Mouse (Mus musculus) intestine, embryonic 15.5 days (tissue): Measurements from ENCODE around the gene A930033H14Rik. TPM values are rescaled to one million over a fixed set of nuclear protein-coding genes. Genes with fewer than 3 reads are reported as not detected.

Experiments
- ATAC-seq: fragments of 200-750 bp; cut with Nextera tagmentation; 2 replicates; pipeline ENCODE4 v1.8.0; 2017; ENCODE audit warnings: moderate TSS enrichment, moderate library complexity
- H3K27ac ChIP-seq: fragments of 300-500 bp; sonication (generic); 2 replicates; pipeline ENCODE4 v1.5.1; 2015; ENCODE audit warnings: mild to moderate bottlenecking, inconsistent platforms
- H3K27me3 ChIP-seq: fragments of 300-500 bp; sonication (generic); replicated peaks from 2 replicates; pipeline ENCODE4 v1.6.1; 2015; ENCODE audit warnings: inconsistent platforms
- H3K36me3 ChIP-seq: fragments of 300-500 bp; sonication (generic); 2 replicates; pipeline ENCODE4 v1.6.1; 2015; ENCODE audit warnings: inconsistent platforms
- H3K4me1 ChIP-seq: fragments of 300-500 bp; sonication (generic); replicated peaks from 2 replicates; pipeline ENCODE4 v1.6.1; 2015; ENCODE audit warnings: inconsistent platforms
- H3K4me2 ChIP-seq: fragments of 300-500 bp; sonication (generic); replicated peaks from 2 replicates; pipeline ENCODE4 v1.6.1; 2015; ENCODE audit warnings: mild to moderate bottlenecking, inconsistent platforms
- H3K4me3 ChIP-seq: fragments of 300-500 bp; sonication (generic); replicated peaks from 2 replicates; pipeline ENCODE4 v1.5.1; 2015; ENCODE audit warnings: inconsistent platforms
- H3K9ac ChIP-seq: fragments of 300-500 bp; sonication (generic); 2 replicates; pipeline ENCODE4 v1.6.1; 2015; ENCODE audit warnings: inconsistent platforms
- H3K9me3 ChIP-seq: fragments of 300-500 bp; sonication (generic); 2 replicates; pipeline ENCODE4 v1.6.1; 2016; ENCODE audit warnings: inconsistent platforms
- WGBS: fragments of 180-500 bp; shearing (Covaris S2); methylation state at CpG from one replicate; pipeline ENCODE4 v1.1.7; 2015; 5-methylcytosine and 5-hydroxymethylcytosine counted together
- polyA plus RNA-seq: library from polyadenylated mRNA; unstranded; fragments of >200 nt; fragmentation: Nextera tagmentation; extraction: Ambion mirVana; gene quantifications from 2 replicates; pipeline ENCODE4 v1.2.1, GENCODE M21; 2015

The A930033H14Rik gene
- 1.8 TPM in 2 replicates for polyA plus RNA-seq

DNA sequence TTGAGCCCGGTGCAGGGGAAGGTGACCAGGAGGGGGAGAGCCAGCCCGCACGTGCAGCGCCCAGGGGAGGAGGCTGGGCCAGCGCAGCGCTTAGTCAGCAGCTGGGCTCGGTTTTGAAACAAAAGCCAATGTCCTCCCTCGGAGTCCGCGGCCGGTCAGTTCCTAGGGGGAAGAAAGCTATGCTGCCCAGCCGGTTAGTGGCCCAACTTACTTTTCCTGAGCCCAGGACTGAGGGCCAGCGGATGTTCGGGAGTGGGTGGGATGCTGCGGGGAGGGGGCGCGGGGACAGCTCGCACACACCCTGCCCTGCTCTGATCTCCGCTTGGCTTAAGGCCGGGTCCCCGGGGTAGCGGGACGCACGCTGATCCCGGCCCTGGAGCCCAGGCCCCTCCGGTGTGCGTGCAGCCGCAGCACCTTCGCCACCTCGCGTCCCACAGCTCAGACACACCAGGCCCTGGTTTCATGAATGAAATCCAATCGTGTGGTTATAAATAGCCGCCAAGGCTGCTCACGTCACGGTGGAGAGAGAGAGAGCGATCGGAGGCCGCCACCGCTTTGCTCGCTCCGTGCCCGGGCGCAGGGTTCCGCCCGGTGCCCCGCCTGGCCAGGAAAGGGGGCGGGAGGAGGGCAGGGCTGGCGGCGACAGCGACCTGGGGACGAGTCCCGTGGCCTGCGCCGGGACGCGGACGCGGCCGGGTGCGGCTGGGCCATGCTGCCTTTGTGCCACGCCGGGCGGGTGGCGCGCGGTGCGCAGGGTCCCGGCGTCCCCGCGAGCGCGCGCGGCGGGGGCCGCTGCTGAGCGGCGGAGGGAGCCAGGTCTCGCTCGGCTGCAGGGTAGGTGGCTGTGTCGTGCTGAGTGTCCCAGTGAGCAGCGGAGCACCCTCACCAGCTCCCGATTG, at the start of gene A930033H14Rik:
Gene A930033H14Rik (minus strand): TSS at position 557 of the 899 bp plus-strand sequence.
- ATAC-seq = peak; percentile 95
- WGBS = under 1% methylated on average over 83 of the region's 84 CpGs

DNA sequence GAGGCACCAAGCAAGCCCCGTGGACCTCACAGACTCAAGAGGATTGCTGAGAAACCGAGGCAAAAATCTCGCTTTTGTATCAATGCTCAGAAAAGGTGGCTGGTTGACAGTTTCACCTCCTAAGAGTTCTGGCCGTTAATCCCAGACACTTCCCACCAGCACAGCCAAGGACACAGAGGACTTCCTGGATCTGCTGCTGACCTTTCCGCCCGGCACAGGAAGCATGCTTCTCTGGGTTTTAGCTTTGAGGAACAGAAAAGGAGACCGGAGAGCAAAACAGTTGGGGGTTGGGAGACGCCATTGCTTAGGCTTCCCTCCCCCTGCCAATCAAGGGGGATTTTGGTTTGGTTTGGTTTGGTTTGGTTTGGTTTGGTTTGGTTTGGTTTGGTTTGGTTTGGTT, 47.0 kb upstream of the A930033H14Rik start:
- no peak for ATAC-seq
- H3K36me3 ChIP-seq = no peaks in the 10 kb centered on the region
- H3K27me3 ChIP-seq = no peaks in the 10 kb centered on the region
- H3K27ac ChIP-seq = no peak overlapping the region
- H3K4me3 ChIP-seq = no peak overlapping the region
- WGBS = 90% methylated on average over 8 of the region's 8 CpGs
- no peak overlapping the region for H3K4me2 ChIP-seq
- H3K4me1 ChIP-seq = peaks cover 24% of the 10 kb centered on the region
- H3K9me3 ChIP-seq = no peaks in the 10 kb centered on the region
- no peak overlapping the region for H3K9ac ChIP-seq

More for the DNA sequence above, at the start of gene A930033H14Rik:
- H3K27ac ChIP-seq = peak within 1 kb of the TSS; percentile 99
- H3K4me2 ChIP-seq = peak within 1 kb of the TSS; percentile 85
- peaks cover 16% of the 10 kb centered on the region for H3K4me1 ChIP-seq
- H3K27me3 ChIP-seq = no peaks in the 10 kb centered on the region
- H3K36me3 ChIP-seq = no peaks in the 10 kb centered on the region; the same call in 1 of the 2 replicates
- peak within 1 kb of the TSS; percentile 83 for H3K4me3 ChIP-seq
- no peaks in the 10 kb centered on the region for H3K9me3 ChIP-seq
- peak within 1 kb of the TSS; percentile 94 for H3K9ac ChIP-seq

DNA sequence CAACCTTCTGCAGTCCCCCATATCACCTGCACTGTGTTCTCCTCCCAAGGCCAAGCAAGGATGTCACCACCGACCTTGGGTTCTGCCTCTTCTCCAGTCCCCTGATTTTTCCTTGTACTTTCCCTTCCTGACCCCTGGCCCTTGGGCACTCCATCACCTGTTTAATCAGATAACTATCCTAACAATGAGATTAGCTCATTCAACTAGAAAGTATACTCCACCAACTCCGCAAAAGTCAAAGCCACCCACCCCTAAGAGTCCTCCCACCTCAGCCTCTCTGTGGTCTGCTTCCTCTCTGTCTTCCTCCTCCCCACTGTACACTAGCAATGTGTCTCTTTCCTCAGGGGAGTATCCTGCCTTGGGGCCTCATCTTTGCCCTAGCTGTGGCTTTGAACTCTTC, 46.3 kb upstream of the A930033H14Rik start:
- Histone ChIP-seq H3K36me3 (no peaks in the 10 kb centered on the region), H3K9me3 (no peaks in the 10 kb centered on the region), H3K27me3 (no peaks in the 10 kb centered on the region), H3K4me2 (no peak overlapping the region), H3K4me3 (no peak overlapping the region), H3K4me1 (peaks cover 29% of the 10 kb centered on the region), H3K27ac (no peak overlapping the region), H3K9ac (no peak overlapping the region)
- WGBS = 39% methylated on average over 2 of the region's 2 CpGs
- ATAC-seq = no peak

DNA sequence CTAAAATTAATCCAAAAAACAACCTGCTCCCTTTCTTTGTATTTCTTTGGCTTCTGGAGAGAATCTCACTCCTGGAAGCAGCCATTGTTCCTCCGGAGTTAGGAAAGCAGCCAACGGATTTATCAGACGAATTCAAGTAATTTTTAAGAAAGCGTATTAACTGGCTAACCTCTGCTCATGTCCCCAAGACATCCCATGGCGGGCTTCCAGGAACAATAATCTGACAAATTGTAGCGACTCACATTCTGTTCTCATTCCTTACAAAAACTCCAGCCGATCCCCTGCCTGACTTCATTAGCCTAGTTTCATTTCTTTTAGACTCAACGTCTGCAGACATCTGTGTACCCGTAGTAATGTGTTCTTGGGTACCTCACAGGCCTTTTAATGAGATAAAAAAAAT, 45.7 kb upstream of the A930033H14Rik start:
- Histone ChIP-seq H3K27ac (no peak overlapping the region), H3K4me3 (no peak overlapping the region), H3K4me2 (no peak overlapping the region), H3K9me3 (no peaks in the 10 kb centered on the region), H3K4me1 (peaks cover 31% of the 10 kb centered on the region), H3K9ac (no peak overlapping the region), H3K36me3 (no peaks in the 10 kb centered on the region), H3K27me3 (no peaks in the 10 kb centered on the region)
- WGBS = 51% methylated on average over 9 of the region's 9 CpGs
- ATAC-seq = no peak

DNA sequence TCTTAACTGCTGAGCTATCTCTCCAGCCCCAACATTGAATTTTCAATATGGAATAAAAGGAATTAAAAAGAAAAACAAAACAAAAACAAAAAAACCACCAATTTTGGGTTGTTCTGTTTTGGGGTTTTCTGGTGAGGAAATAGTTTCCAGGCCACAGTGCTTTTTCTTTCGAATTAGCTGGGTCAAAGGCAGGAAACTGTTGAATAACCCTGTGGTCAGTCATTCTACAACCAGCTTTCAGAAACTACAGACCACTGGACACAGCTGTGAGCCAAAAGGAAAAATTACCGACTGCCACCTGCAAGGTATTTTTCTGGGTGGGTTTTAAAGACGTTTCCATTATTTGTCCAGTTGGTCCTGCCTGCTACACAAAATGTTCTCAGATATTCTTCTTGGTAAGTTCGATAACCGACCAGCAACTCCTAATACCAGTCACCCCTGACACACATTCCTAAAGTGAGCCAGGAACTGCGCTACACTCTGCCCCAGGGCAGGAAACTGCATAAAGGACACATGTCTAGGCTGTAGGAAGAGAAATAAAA, 44.8 kb upstream of the A930033H14Rik start:
- no peaks in the 10 kb centered on the region for H3K9me3 ChIP-seq
- peaks cover 34% of the 10 kb centered on the region for H3K4me1 ChIP-seq
- H3K27me3 ChIP-seq = no peaks in the 10 kb centered on the region
- no peak overlapping the region for H3K9ac ChIP-seq
- ATAC-seq = no peak
- H3K4me3 ChIP-seq = no peak overlapping the region
- no peaks in the 10 kb centered on the region for H3K36me3 ChIP-seq
- no peak overlapping the region for H3K4me2 ChIP-seq
- WGBS = 78% methylated on average over 6 of the region's 6 CpGs
- H3K27ac ChIP-seq = 0 out of 2 replicates have a peak overlapping the region, but pooled peaks have one; percentile 11

DNA sequence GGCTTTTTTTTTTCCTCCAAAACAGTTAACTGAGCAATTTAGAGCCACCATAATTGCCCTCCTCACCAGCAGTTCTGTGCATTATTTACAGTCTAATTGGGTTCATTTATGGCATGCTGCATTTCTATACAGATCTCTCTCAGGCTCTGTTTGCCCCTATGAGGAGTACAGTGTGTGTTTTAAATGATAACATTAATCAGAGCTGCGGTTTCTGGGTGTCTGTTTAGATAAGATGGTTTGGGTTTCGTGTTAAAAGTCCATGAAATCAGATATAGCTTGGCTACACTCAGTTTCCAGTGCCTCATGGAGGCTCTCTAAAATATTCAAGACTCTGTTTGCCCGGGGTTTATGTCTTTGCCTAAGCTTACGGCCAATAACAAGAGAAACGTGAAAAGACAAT, 42.7 kb upstream of the A930033H14Rik start:
- Histone ChIP-seq H3K4me1 (peaks cover 31% of the 10 kb centered on the region), H3K4me2 (no peak overlapping the region), H3K4me3 (no peak overlapping the region), H3K9ac (no peak overlapping the region), H3K9me3 (no peaks in the 10 kb centered on the region), H3K27ac (peak overlapping the region; percentile 13; the same call in 1 of the 2 replicates), H3K27me3 (no peaks in the 10 kb centered on the region), H3K36me3 (no peaks in the 10 kb centered on the region)
- 33% methylated on average over 5 of the region's 5 CpGs for WGBS
- no peak for ATAC-seq

DNA sequence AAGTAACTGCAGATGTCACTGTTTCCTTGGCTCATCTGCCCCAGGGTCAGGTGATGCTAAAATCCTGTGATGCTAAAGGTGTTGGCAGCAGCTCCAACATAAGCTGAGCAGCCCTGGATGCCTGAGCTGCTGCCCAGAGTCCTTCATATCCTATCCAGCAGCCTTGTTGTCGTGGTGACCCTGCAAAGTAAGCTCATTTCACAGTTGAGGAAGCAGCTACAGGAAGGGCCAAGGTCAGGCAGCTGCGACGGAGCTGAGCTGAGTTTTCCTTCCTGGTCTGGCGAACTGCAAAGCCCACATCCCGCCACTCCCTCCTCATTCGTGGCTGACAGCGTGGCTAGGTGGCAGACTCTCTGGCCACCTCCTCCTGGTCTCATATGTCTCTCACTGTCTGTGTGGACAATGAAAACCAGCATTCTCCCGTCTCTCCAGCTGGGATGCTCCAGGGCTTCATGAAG, 41.5 kb upstream of the A930033H14Rik start:
- WGBS = 7% methylated on average over 8 of the region's 8 CpGs
- peak overlapping the region; percentile 9; the same call in 1 of the 2 replicates for H3K4me2 ChIP-seq
- H3K9ac ChIP-seq = no peak overlapping the region

DNA sequence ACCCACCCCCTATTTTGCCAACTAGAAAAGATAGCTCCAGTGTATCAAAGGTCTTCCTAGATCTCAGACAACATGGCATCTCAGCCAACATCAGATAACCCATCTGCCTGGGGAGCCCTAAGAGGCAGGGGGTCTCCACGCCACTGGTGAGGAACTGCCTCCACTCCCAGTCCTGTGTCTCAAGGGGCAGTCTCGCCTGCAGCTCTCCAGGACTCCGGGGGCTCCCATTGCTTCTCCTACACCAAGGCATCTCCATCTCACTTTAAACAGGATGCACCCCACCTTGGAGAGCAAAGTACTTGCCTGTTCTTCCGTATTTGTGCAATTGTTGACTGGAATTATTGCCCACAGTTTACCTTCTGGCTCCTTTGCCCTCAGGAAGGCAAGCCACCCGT, 40.8 kb upstream of the A930033H14Rik start:
- no peaks in the 10 kb centered on the region for H3K27me3 ChIP-seq
- no peak overlapping the region for H3K4me3 ChIP-seq
- no peak overlapping the region for H3K9ac ChIP-seq
- peak; percentile 35 for ATAC-seq
- peaks cover 29% of the 10 kb centered on the region for H3K4me1 ChIP-seq
- no peaks in the 10 kb centered on the region for H3K36me3 ChIP-seq
- peak overlapping the region; percentile 91 for H3K27ac ChIP-seq
- no peak overlapping the region for H3K4me2 ChIP-seq
- 32% methylated on average over 5 of the region's 5 CpGs for WGBS
- no peaks in the 10 kb centered on the region for H3K9me3 ChIP-seq

More for the DNA sequence above, 41.5 kb upstream of the A930033H14Rik start:
- no peak overlapping the region for H3K4me3 ChIP-seq
- peak overlapping the region; percentile 91 for H3K27ac ChIP-seq
- no peaks in the 10 kb centered on the region for H3K9me3 ChIP-seq
- H3K4me1 ChIP-seq = peaks cover 31% of the 10 kb centered on the region
- peak; percentile 61 for ATAC-seq
- H3K36me3 ChIP-seq = no peaks in the 10 kb centered on the region
- no peaks in the 10 kb centered on the region for H3K27me3 ChIP-seq

DNA sequence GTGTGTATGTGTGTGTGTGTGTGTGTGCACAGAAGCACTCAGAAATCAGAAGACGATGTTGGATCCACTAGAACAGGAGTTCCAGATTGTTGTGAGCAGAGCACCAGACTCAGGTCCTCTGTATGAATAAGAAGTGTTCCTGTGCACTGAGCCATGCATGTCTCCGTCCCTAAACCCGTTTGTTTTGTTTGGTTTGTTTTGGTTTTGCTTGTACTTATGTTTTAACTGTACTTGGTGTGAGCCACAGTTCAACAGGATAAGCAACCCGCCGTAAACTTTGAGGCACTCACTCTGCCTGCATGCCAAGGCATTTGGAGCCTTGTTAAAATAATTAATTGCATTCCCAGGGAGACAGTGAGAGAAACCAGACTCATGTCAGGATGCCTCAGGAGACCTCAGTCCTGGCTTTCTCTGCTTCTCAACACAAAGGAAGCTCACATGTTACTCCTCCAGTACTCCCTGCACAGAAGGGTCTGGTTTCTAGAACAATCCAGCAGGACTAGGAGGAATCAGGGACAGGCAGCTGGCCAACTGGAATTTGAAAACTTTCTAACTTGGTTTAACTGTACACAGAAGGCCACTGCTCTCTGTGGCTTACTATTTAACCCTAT, 40.3 kb upstream of the A930033H14Rik start:
- 24% methylated on average over 5 of the region's 5 CpGs for WGBS
- peak; percentile 83 for ATAC-seq
- no peak overlapping the region for H3K4me2 ChIP-seq

DNA sequence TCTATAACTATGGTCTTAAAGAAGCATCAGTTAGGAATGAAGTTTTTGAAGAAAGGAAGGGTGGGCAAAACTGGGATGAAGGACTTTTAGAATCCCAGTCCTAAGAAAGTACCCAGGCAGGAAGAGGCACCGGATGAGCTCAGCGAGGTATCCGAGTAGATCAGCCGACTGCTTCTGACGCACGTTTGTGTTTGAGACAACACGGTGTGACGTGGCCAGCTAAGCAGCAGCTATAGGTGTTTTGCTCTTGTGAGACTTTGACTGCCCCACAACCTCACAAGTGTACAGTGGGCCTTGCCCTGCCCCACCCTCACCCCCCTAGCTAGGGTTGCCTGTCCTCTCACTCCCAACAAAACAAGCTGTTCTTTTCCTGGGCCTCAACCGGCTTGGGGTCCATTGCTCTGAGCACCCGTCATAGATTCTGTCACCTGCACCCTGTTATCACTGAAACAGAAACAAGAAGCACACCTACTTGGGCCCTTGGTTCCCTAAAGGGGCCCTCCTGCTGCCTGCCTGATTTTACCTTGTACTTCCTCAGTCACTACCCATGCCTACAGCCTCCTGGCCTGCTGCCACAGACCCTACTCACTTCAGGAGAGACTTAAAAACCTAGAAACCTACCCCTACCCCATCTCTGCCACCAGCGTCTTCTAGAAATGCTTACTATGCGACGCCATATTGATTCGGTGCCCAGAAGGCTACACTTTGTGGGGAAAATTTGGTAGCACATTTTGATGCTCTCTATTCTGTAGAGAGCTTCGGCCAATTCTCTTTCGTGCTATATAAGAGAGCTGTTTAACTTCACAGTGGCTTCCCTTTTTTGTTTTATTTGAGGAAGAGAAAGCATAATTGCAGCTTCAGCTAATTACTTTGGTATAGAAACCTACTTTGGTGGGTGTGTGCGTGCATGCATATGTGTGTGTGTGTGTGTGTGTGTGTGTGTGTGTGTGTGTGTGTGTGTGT, 39.5 kb upstream of the A930033H14Rik start:
- no peaks in the 10 kb centered on the region for H3K36me3 ChIP-seq
- peak overlapping the region; percentile 91 for H3K27ac ChIP-seq
- H3K9me3 ChIP-seq = no peaks in the 10 kb centered on the region
- no peak overlapping the region for H3K4me3 ChIP-seq
- ATAC-seq = peak; percentile 26; the same call in 1 of the 2 replicates
- WGBS = 75% methylated on average over 17 of the region's 17 CpGs
- peaks cover 29% of the 10 kb centered on the region for H3K4me1 ChIP-seq
- H3K27me3 ChIP-seq = no peaks in the 10 kb centered on the region
- no peak overlapping the region for H3K4me2 ChIP-seq
- no peak overlapping the region for H3K9ac ChIP-seq

More for the DNA sequence above, 40.3 kb upstream of the A930033H14Rik start:
- H3K27ac ChIP-seq = peak overlapping the region; percentile 91
- H3K9me3 ChIP-seq = no peaks in the 10 kb centered on the region
- H3K27me3 ChIP-seq = no peaks in the 10 kb centered on the region
- H3K4me3 ChIP-seq = no peak overlapping the region
- no peaks in the 10 kb centered on the region for H3K36me3 ChIP-seq
- no peak overlapping the region for H3K9ac ChIP-seq
- H3K4me1 ChIP-seq = peaks cover 29% of the 10 kb centered on the region

DNA sequence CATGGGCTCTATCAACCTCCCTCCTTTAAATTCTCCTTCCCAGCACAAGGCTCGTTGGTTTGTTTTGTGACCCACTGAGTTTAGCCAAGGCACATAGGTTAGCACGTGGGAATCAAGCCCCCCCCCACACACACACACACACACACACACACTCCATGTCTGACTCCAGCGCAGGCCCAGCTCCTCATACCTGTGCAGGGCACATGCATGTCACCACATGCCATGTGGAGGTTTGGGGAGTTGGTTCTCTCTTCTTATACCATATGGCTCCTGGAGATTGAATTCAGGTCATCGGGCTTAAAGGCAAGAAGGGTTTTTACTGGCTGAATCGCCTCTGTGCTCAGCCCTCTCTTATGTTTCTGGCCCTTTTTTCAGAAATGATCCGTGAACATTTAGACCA, 38.4 kb upstream of the A930033H14Rik start:
- no peaks in the 10 kb centered on the region for H3K27me3 ChIP-seq
- WGBS = 87% methylated on average over 6 of the region's 6 CpGs
- ATAC-seq = no peak

More for the DNA sequence above, 38.4 kb upstream of the A930033H14Rik start:
- Histone ChIP-seq H3K9me3 (no peaks in the 10 kb centered on the region), H3K4me3 (no peak overlapping the region), H3K4me1 (peaks cover 29% of the 10 kb centered on the region), H3K4me2 (no peak overlapping the region), H3K36me3 (no peaks in the 10 kb centered on the region), H3K9ac (no peak overlapping the region), H3K27ac (no peak overlapping the region)
